Mouse (Mus musculus): ENCODE measurements around the gene Il27ra. TPM values are rescaled to one million over a fixed set of nuclear protein-coding genes. Genes with fewer than 3 reads are reported as not detected.

Gene Il27ra
- polyA plus RNA-seq, 1 experiment from 2014 or later, result 0.98 TPM

- H3K4me3 ChIP-seq, result no peak overlapping the region
- no peaks in the 10 kb centered on the region for H3K27me3 ChIP-seq
- no peaks in the 10 kb centered on the region for H3K9me3 ChIP-seq
- H3K27ac ChIP-seq, result no peak overlapping the region
- H3K4me2 ChIP-seq (replicated peaks), result no peak overlapping the region
- H3K36me3 ChIP-seq, result peaks cover 33% of the 10 kb centered on the region
- no peak overlapping the region for H3K9ac ChIP-seq
- no peak for ATAC-seq (ENCODE audit: low FRiP score, low read depth)
- WGBS, result 90% methylated on average over 10 of the region's 10 CpGs
- peaks cover 43% of the 10 kb centered on the region for H3K4me1 ChIP-seq
Measured at GRCm38 (mm10) chr8:84072321-84072720, 29.9 kb upstream of the Il27ra start.

- Histone ChIP-seq H3K27ac (no peak overlapping the region), H3K27me3 (no peaks in the 10 kb centered on the region), H3K9ac (0 out of 2 replicates have a peak overlapping the region, but pooled peaks have one; percentile 8), H3K4me3 (no peak overlapping the region), H3K4me2 (replicated peaks) (no peak overlapping the region), H3K9me3 (no peaks in the 10 kb centered on the region), H3K4me1 (peaks cover 43% of the 10 kb centered on the region), H3K36me3 (peaks cover 29% of the 10 kb centered on the region)
- ATAC-seq (ENCODE audit: low FRiP score, low read depth), result no peak
- 78% methylated on average over 3 of the region's 3 CpGs for WGBS
Measured at GRCm38 (mm10) chr8:84071921-84072320, 29.5 kb upstream of the Il27ra start.

- no peak for ATAC-seq (ENCODE audit: low FRiP score, low read depth)
- peaks cover 19% of the 10 kb centered on the region for H3K36me3 ChIP-seq
- H3K9me3 ChIP-seq, result no peaks in the 10 kb centered on the region
- H3K4me2 ChIP-seq (replicated peaks), result no peak overlapping the region
- no peak overlapping the region for H3K4me3 ChIP-seq
- WGBS, result 89% methylated on average over 2 of the region's 2 CpGs
- H3K9ac ChIP-seq, result no peak overlapping the region
- peaks cover 42% of the 10 kb centered on the region for H3K4me1 ChIP-seq
- no peak overlapping the region for H3K27ac ChIP-seq
- H3K27me3 ChIP-seq, result no peaks in the 10 kb centered on the region
Measured at GRCm38 (mm10) chr8:84070667-84071066, 28.3 kb upstream of the Il27ra start.

- H3K4me2 ChIP-seq (replicated peaks), result no peak overlapping the region
- no peak overlapping the region for H3K9ac ChIP-seq
- WGBS, result 80% methylated on average over 5 of the region's 5 CpGs
- H3K4me3 ChIP-seq, result no peak overlapping the region
- peaks cover 41% of the 10 kb centered on the region for H3K4me1 ChIP-seq
- peaks cover 14% of the 10 kb centered on the region for H3K36me3 ChIP-seq
- H3K27me3 ChIP-seq, result no peaks in the 10 kb centered on the region
- H3K9me3 ChIP-seq, result no peaks in the 10 kb centered on the region
- no peak overlapping the region for H3K27ac ChIP-seq
- ATAC-seq (ENCODE audit: low FRiP score, low read depth), result no peak
Measured at GRCm38 (mm10) chr8:84070241-84070640, 27.9 kb upstream of the Il27ra start.

- no peak overlapping the region for H3K27ac ChIP-seq
- H3K4me2 ChIP-seq (replicated peaks), result no peak overlapping the region
- peaks cover 10% of the 10 kb centered on the region for H3K36me3 ChIP-seq
- H3K9ac ChIP-seq, result peak overlapping the region; percentile 27; the same call in 1 of the 2 replicates
- no peak for ATAC-seq (ENCODE audit: low FRiP score, low read depth)
- peaks cover 41% of the 10 kb centered on the region for H3K4me1 ChIP-seq
- 75% methylated on average over 2 of the region's 2 CpGs for WGBS
- no peak overlapping the region for H3K4me3 ChIP-seq
- no peaks in the 10 kb centered on the region for H3K9me3 ChIP-seq
- no peaks in the 10 kb centered on the region for H3K27me3 ChIP-seq
Measured at GRCm38 (mm10) chr8:84069750-84070149, 27.4 kb upstream of the Il27ra start.

GRCm38 (mm10) chr8:84069169-84069568 lies 26.8 kb upstream of the Il27ra start:
- H3K27ac ChIP-seq, result no peak overlapping the region
- H3K4me2 ChIP-seq (replicated peaks), result no peak overlapping the region
- H3K4me1 ChIP-seq, result peaks cover 41% of the 10 kb centered on the region
- H3K4me3 ChIP-seq, result no peak overlapping the region
- ATAC-seq (ENCODE audit: low FRiP score, low read depth), result no peak
- no peaks in the 10 kb centered on the region for H3K9me3 ChIP-seq
- whole genome bisulfite sequencing, result 46% methylated on average over 1 of the region's 1 CpGs
- H3K36me3 ChIP-seq, result peaks cover 4% of the 10 kb centered on the region; the same call in 1 of the 2 replicates
- H3K9ac ChIP-seq, result 0 out of 2 replicates have a peak overlapping the region, but pooled peaks have one; percentile 27
- no peaks in the 10 kb centered on the region for H3K27me3 ChIP-seq

- H3K27me3 ChIP-seq, result no peaks in the 10 kb centered on the region
- H3K4me2 ChIP-seq (replicated peaks), result peak overlapping the region; percentile 61; the same call in 1 of the 2 replicates
- H3K9me3 ChIP-seq, result no peaks in the 10 kb centered on the region
- peaks cover 41% of the 10 kb centered on the region for H3K4me1 ChIP-seq
- H3K4me3 ChIP-seq, result no peak overlapping the region
- H3K36me3 ChIP-seq, result no peaks in the 10 kb centered on the region
- H3K27ac ChIP-seq, result no peak overlapping the region
- no peak for ATAC-seq (ENCODE audit: low FRiP score, low read depth)
- H3K9ac ChIP-seq, result no peak overlapping the region; the same call in 1 of the 2 replicates
- 51% methylated on average over 12 of the region's 12 CpGs for WGBS
Measured at GRCm38 (mm10) chr8:84068316-84069035, 26.1 kb upstream of the Il27ra start.

- Histone ChIP-seq H3K4me2 (replicated peaks) (peak overlapping the region; percentile 61), H3K27ac (no peak overlapping the region), H3K4me1 (peaks cover 38% of the 10 kb centered on the region), H3K9me3 (no peaks in the 10 kb centered on the region), H3K27me3 (no peaks in the 10 kb centered on the region), H3K9ac (peak overlapping the region; percentile 43; the same call in 1 of the 2 replicates), H3K36me3 (no peaks in the 10 kb centered on the region), H3K4me3 (peak overlapping the region; percentile 86)
- no peak for ATAC-seq (ENCODE audit: low FRiP score, low read depth)
- WGBS, result 80% methylated on average over 7 of the region's 7 CpGs
Measured at GRCm38 (mm10) chr8:84067911-84068310, 25.5 kb upstream of the Il27ra start.

- ATAC-seq (ENCODE audit: low FRiP score, low read depth), result peak; percentile 62
- under 1% methylated on average over 55 of the region's 58 CpGs for WGBS
Measured at GRCm38 (mm10) chr8:84067047-84067573, 24.7 kb upstream of the Il27ra start.

GRCm38 (mm10) chr8:84066291-84066930 lies 24.0 kb upstream of the Il27ra start, which contains the start of gene Rfx1:
Rfx1 (plus strand) TSS chr8:84066834.
- H3K36me3 ChIP-seq, result no peaks in the 10 kb centered on the region
- peaks cover 32% of the 10 kb centered on the region for H3K4me1 ChIP-seq
- H3K9ac ChIP-seq, result peak within 1 kb of the TSS; percentile 82
- no peaks in the 10 kb centered on the region for H3K9me3 ChIP-seq
- peak within 1 kb of the TSS; percentile 82 for H3K4me2 ChIP-seq (replicated peaks)
- WGBS, result under 1% methylated on average over 50 of the region's 51 CpGs
- peak; percentile 98 for ATAC-seq (ENCODE audit: low FRiP score, low read depth)
- H3K27ac ChIP-seq, result peak within 1 kb of the TSS; percentile 94
- H3K27me3 ChIP-seq, result no peaks in the 10 kb centered on the region
- peak within 1 kb of the TSS; percentile 86 for H3K4me3 ChIP-seq

More at GRCm38 (mm10) chr8:84067047-84067573, 24.7 kb upstream of the Il27ra start:
- Histone ChIP-seq H3K27me3 (no peaks in the 10 kb centered on the region), H3K4me1 (peaks cover 38% of the 10 kb centered on the region), H3K4me3 (peak overlapping the region; percentile 86), H3K9ac (peak overlapping the region; percentile 82), H3K4me2 (replicated peaks) (peak overlapping the region; percentile 61), H3K27ac (peak overlapping the region; percentile 94), H3K36me3 (no peaks in the 10 kb centered on the region), H3K9me3 (no peaks in the 10 kb centered on the region)

GRCm38 (mm10) chr8:84065457-84066072 lies 23.2 kb upstream of the Il27ra start:
- WGBS, result 31% methylated on average over 5 of the region's 5 CpGs
- Histone ChIP-seq H3K4me1 (peaks cover 32% of the 10 kb centered on the region), H3K27me3 (no peaks in the 10 kb centered on the region), H3K4me3 (peak overlapping the region; percentile 86), H3K36me3 (no peaks in the 10 kb centered on the region), H3K4me2 (replicated peaks) (peak overlapping the region; percentile 82), H3K27ac (no peak overlapping the region), H3K9ac (peak overlapping the region; percentile 82), H3K9me3 (no peaks in the 10 kb centered on the region)
- ATAC-seq (ENCODE audit: low FRiP score, low read depth), result no peak

- Histone ChIP-seq H3K9ac (peak within 1 kb of the TSS; percentile 82), H3K27ac (peak within 1 kb of the TSS; percentile 75; the same call in 1 of the 2 replicates), H3K9me3 (no peaks in the 10 kb centered on the region), H3K27me3 (no peaks in the 10 kb centered on the region), H3K4me2 (replicated peaks) (peak within 1 kb of the TSS; percentile 82), H3K36me3 (no peaks in the 10 kb centered on the region), H3K4me1 (peaks cover 31% of the 10 kb centered on the region), H3K4me3 (peak within 1 kb of the TSS; percentile 86)
- ATAC-seq (ENCODE audit: low FRiP score, low read depth), result no peak
- WGBS, result 96% methylated on average over 1 of the region's 1 CpGs
Measured at GRCm38 (mm10) chr8:84065037-84065436, 22.6 kb upstream of the Il27ra start, which contains the start of gene Gm10643. Gm10643 (minus strand) TSS chr8:84065137.
